Mouse (Mus musculus) right cerebral cortex, adult 2 months (tissue): ENCODE results near the gene Cdiptos.

ENCODE experiments used
- DNase-seq, 2 experiments: peaks; one replicate each; pipeline ENCODE4 v3.0.0; 2021 to 2022; ENCODE audit warnings: low spot score in 2 of 2

The Cdiptos gene

GRCm38 (mm10) chr7:126928384-126929037 lies 47.4 kb downstream of the Cdiptos start, which contains the start of gene Kctd13:
Kctd13 (plus strand) TSS chr7:126928879.
- DNase-seq: peak; percentile 84 to 87

- DNase-seq: no peak
Observed at GRCm38 (mm10) chr7:126926299-126926698, 49.6 kb downstream of the Cdiptos start.

- DNase-seq: no peak
Observed at GRCm38 (mm10) chr7:126923999-126924398, 51.9 kb downstream of the Cdiptos start.

- no peak for DNase-seq
Observed at GRCm38 (mm10) chr7:126922624-126923060, 53.3 kb downstream of the Cdiptos start, which contains the start of gene Tmem219. Tmem219 (minus strand) TSS chr7:126922917.
